Mouse (Mus musculus): ENCODE results near the gene Ski. TPM values are rescaled to one million over a fixed set of nuclear protein-coding genes. Genes with fewer than 3 reads are reported as not detected.

The Ski gene
- polyA plus RNA-seq, 1 experiment from 2014 or later: 15.5 TPM

GRCm38 (mm10) chr4:155220213-155221100, 1.9 kb downstream of the Ski start:
- DNase-seq (ENCODE audit: low spot score) (no peak), ATAC-seq (replicated peaks; ENCODE audit: low FRiP score, low read depth) (no peak)
- H3K9ac ChIP-seq (ENCODE audit: low read depth, low read length): peak overlapping the region; percentile 97
- no peaks in the 10 kb centered on the region for H3K9me3 ChIP-seq (replicated peaks; ENCODE audit: low read length)
- WGBS: 3% methylated on average over 14 of the region's 14 CpGs
- peak overlapping the region; percentile 86 for H3K4me3 ChIP-seq (replicated peaks; ENCODE audit: low read depth, low read length)
- peak overlapping the region; percentile 82 for H3K27ac ChIP-seq
- H3K4me1 ChIP-seq (replicated peaks; ENCODE audit: insufficient read depth, low read length): peaks cover 53% of the 10 kb centered on the region
- no peak for TF ChIP-seq CTCF (IDR thresholded peaks at IDR 0.05; ENCODE audit: low read depth)
- no peaks in the 10 kb centered on the region for H3K36me3 ChIP-seq (ENCODE audit: insufficient read depth, low read length)
- no peaks in the 10 kb centered on the region for H3K27me3 ChIP-seq (ENCODE audit: insufficient read depth, low read length)
- H3K4me2 ChIP-seq (ENCODE audit: low read length): peak overlapping the region; percentile 96

GRCm38 (mm10) chr4:155219271-155220212, 2.9 kb downstream of the Ski start:
- Histone ChIP-seq H3K4me2 (ENCODE audit: low read length) (peak overlapping the region; percentile 96), H3K4me3 (replicated peaks; ENCODE audit: low read depth, low read length) (peak overlapping the region; percentile 86), H3K27ac (peak overlapping the region; percentile 27; the same call in 1 of the 2 replicates), H3K36me3 (ENCODE audit: insufficient read depth, low read length) (no peaks in the 10 kb centered on the region), H3K4me1 (replicated peaks; ENCODE audit: insufficient read depth, low read length) (peaks cover 62% of the 10 kb centered on the region), H3K9ac (ENCODE audit: low read depth, low read length) (peak overlapping the region; percentile 97; the same call in 1 of the 2 replicates), H3K9me3 (replicated peaks; ENCODE audit: low read length) (no peaks in the 10 kb centered on the region), H3K27me3 (ENCODE audit: insufficient read depth, low read length) (no peaks in the 10 kb centered on the region)
- no peak for TF ChIP-seq CTCF (IDR thresholded peaks at IDR 0.05; ENCODE audit: low read depth)
- DNase-seq (ENCODE audit: low spot score) (no peak), ATAC-seq (replicated peaks; ENCODE audit: low FRiP score, low read depth) (no peak)
- WGBS: 27% methylated on average over 12 of the region's 12 CpGs

GRCm38 (mm10) chr4:155218104-155218732, 4.2 kb downstream of the Ski start:
- H3K4me3 ChIP-seq (replicated peaks; ENCODE audit: low read depth, low read length): peak overlapping the region; percentile 86; the same call in 1 of the 2 replicates
- H3K4me2 ChIP-seq (ENCODE audit: low read length): peak overlapping the region; percentile 96
- H3K4me1 ChIP-seq (replicated peaks; ENCODE audit: insufficient read depth, low read length): peaks cover 66% of the 10 kb centered on the region
- ATAC-seq (replicated peaks; ENCODE audit: low FRiP score, low read depth) (no peak), DNase-seq (ENCODE audit: low spot score) (no peak)
- H3K9me3 ChIP-seq (replicated peaks; ENCODE audit: low read length): no peaks in the 10 kb centered on the region
- TF ChIP-seq CTCF (IDR thresholded peaks at IDR 0.05; ENCODE audit: low read depth): no peak
- H3K27me3 ChIP-seq (ENCODE audit: insufficient read depth, low read length): no peaks in the 10 kb centered on the region
- WGBS: 64% methylated on average over 9 of the region's 9 CpGs
- H3K9ac ChIP-seq (ENCODE audit: low read depth, low read length): peak overlapping the region; percentile 97; the same call in 1 of the 2 replicates
- H3K27ac ChIP-seq: peak overlapping the region; percentile 44; the same call in 1 of the 2 replicates
- H3K36me3 ChIP-seq (ENCODE audit: insufficient read depth, low read length): no peaks in the 10 kb centered on the region

- DNase-seq (ENCODE audit: low spot score): peak; percentile 67
- Histone ChIP-seq H3K36me3 (ENCODE audit: insufficient read depth, low read length) (no peaks in the 10 kb centered on the region), H3K4me3 (replicated peaks; ENCODE audit: low read depth, low read length) (no peak overlapping the region; the same call in 1 of the 2 replicates), H3K27me3 (ENCODE audit: insufficient read depth, low read length) (no peaks in the 10 kb centered on the region), H3K9me3 (replicated peaks; ENCODE audit: low read length) (no peaks in the 10 kb centered on the region), H3K4me2 (ENCODE audit: low read length) (peak overlapping the region; percentile 96), H3K27ac (peak overlapping the region; percentile 0; the same call in 1 of the 2 replicates), H3K4me1 (replicated peaks; ENCODE audit: insufficient read depth, low read length) (peaks cover 72% of the 10 kb centered on the region), H3K9ac (ENCODE audit: low read depth, low read length) (no peak overlapping the region)
- no peak for ATAC-seq (replicated peaks; ENCODE audit: low FRiP score, low read depth)
- WGBS: 22% methylated on average over 12 of the region's 12 CpGs
- no peak for TF ChIP-seq CTCF (IDR thresholded peaks at IDR 0.05; ENCODE audit: low read depth)
These were observed 4.9 kb downstream of the Ski start for GRCm38 (mm10) chr4:155217241-155218103.
